Mouse (Mus musculus): ENCODE results near the gene Olfr1214. TPM values are rescaled to one million over a fixed set of nuclear protein-coding genes. Genes with fewer than 3 reads are reported as not detected.

Olfr1214 gene
- polyA plus RNA-seq, 1 experiment from 2014 or later = not detected

Other genes with a start within 250 kb of the Olfr1214 start
- not detected in 2 replicates for gene Olfr1198, start 241.3 kb downstream of the Olfr1214 start, polyA plus RNA-seq (2014; fragmentation: Nextera tagmentation; extraction: Ambion mirVana)
- not detected in 2 replicates for gene Olfr1199, start 232.2 kb downstream of the Olfr1214 start, polyA plus RNA-seq (2014; fragmentation: Nextera tagmentation; extraction: Ambion mirVana)
- not detected in 2 replicates for gene Olfr1200, start 222.2 kb downstream of the Olfr1214 start, polyA plus RNA-seq (2014; fragmentation: Nextera tagmentation; extraction: Ambion mirVana)
- not detected in 2 replicates for gene Olfr1201, start 199.6 kb downstream of the Olfr1214 start, polyA plus RNA-seq (2014; fragmentation: Nextera tagmentation; extraction: Ambion mirVana)
- gene Olfr1202, start 178.2 kb downstream of the Olfr1214 start, polyA plus RNA-seq (2014; fragmentation: Nextera tagmentation; extraction: Ambion mirVana) = not detected in 2 replicates
- not detected in 2 replicates for gene Olfr1205, start 162.9 kb downstream of the Olfr1214 start, polyA plus RNA-seq (2014; fragmentation: Nextera tagmentation; extraction: Ambion mirVana)
- not detected in 2 replicates for gene Olfr1204, start 143.4 kb downstream of the Olfr1214 start, polyA plus RNA-seq (2014; fragmentation: Nextera tagmentation; extraction: Ambion mirVana)
- gene Olfr1206, start 129.4 kb downstream of the Olfr1214 start, polyA plus RNA-seq (2014; fragmentation: Nextera tagmentation; extraction: Ambion mirVana) = not detected in 2 replicates
- not detected in 2 replicates for gene Olfr1208, start 90.3 kb downstream of the Olfr1214 start, polyA plus RNA-seq (2014; fragmentation: Nextera tagmentation; extraction: Ambion mirVana)
- gene Olfr1209, start 77.5 kb downstream of the Olfr1214 start, polyA plus RNA-seq (2014; fragmentation: Nextera tagmentation; extraction: Ambion mirVana) = not detected in 2 replicates
- not detected in 2 replicates for gene Olfr1211, start 54.5 kb downstream of the Olfr1214 start, polyA plus RNA-seq (2014; fragmentation: Nextera tagmentation; extraction: Ambion mirVana)
- not detected in 2 replicates for gene Olfr1212, start 38.7 kb downstream of the Olfr1214 start, polyA plus RNA-seq (2014; fragmentation: Nextera tagmentation; extraction: Ambion mirVana)
- not detected in 2 replicates for gene Gm13762, start 12.4 kb downstream of the Olfr1214 start, polyA plus RNA-seq (2014; fragmentation: Nextera tagmentation; extraction: Ambion mirVana)
- gene Olfr1215, start 14.3 kb upstream of the Olfr1214 start, polyA plus RNA-seq (2014; fragmentation: Nextera tagmentation; extraction: Ambion mirVana) = not detected in 2 replicates
- not detected in 2 replicates for gene Olfr1216, start 25.7 kb upstream of the Olfr1214 start, polyA plus RNA-seq (2014; fragmentation: Nextera tagmentation; extraction: Ambion mirVana)
- gene Olfr1217, start 39.4 kb upstream of the Olfr1214 start, polyA plus RNA-seq (2014; fragmentation: Nextera tagmentation; extraction: Ambion mirVana) = not detected in 2 replicates
- gene Olfr1218, start 68.5 kb upstream of the Olfr1214 start, polyA plus RNA-seq (2014; fragmentation: Nextera tagmentation; extraction: Ambion mirVana) = not detected in 2 replicates
- gene Olfr1219, start 90.9 kb upstream of the Olfr1214 start, polyA plus RNA-seq (2014; fragmentation: Nextera tagmentation; extraction: Ambion mirVana) = not detected in 2 replicates
- not detected in 2 replicates for gene Olfr1220, start 114.2 kb upstream of the Olfr1214 start, polyA plus RNA-seq (2014; fragmentation: Nextera tagmentation; extraction: Ambion mirVana)
- gene Olfr1221, start 124.6 kb upstream of the Olfr1214 start, polyA plus RNA-seq (2014; fragmentation: Nextera tagmentation; extraction: Ambion mirVana) = not detected in 2 replicates
- not detected in 2 replicates for gene Olfr1222, start 140.4 kb upstream of the Olfr1214 start, polyA plus RNA-seq (2014; fragmentation: Nextera tagmentation; extraction: Ambion mirVana)
- gene Olfr1223, start 158.9 kb upstream of the Olfr1214 start, polyA plus RNA-seq (2014; fragmentation: Nextera tagmentation; extraction: Ambion mirVana) = not detected in 2 replicates
- not detected in 2 replicates for gene Olfr1224-ps1, start 171.4 kb upstream of the Olfr1214 start, polyA plus RNA-seq (2014; fragmentation: Nextera tagmentation; extraction: Ambion mirVana)
- not detected in 2 replicates for gene Olfr1225, start 182.0 kb upstream of the Olfr1214 start, polyA plus RNA-seq (2014; fragmentation: Nextera tagmentation; extraction: Ambion mirVana)
- gene Olfr1226, start 207.4 kb upstream of the Olfr1214 start, polyA plus RNA-seq (2014; fragmentation: Nextera tagmentation; extraction: Ambion mirVana) = not detected in 2 replicates

Measured in midbrain, embryonic 11.5 days (tissue).